In the genomic region with DNA sequence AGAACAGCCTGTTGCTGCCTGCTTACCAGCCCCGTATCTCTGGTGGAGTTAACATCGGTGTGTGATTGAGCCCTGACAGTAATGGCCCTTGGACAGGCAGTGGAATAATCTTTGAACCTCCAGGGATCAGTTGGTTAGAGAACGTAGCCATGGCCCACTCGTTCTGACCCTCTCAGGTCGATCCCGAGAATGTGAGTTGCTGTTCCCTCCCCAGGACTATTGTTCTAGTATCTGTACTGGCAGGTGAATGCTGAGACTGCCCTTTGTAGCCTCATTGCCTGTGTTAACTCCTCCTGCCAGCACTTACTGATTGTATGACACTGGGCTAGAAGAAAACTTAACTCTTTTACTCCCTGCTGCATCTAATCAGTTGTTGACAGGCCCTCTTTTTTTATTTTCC, we compare ENCODE assay signal across 19 mouse cellular contexts. TPM values are rescaled to one million over a fixed set of nuclear protein-coding genes. Genes with fewer than 3 reads are reported as not detected.
DNase-seq lines count a peak whose midpoint lies in the region; ATAC-seq and TF ChIP-seq lines count a peak whose summit lies in the region.
"Had no signal": no experiment of that assay in that cellular context is flagged by ENCODE, and none has a peak within 500 bp of the region (broad histone marks: within the 10 kb centered on the region; RNA-seq: fewer than 3 reads in every experiment).

No protein-coding gene starts in this region.

- 52% methylated on average over 6 of the region's 6 CpGs for WGBS in liver, adult 2 months
- WGBS in intestine, embryonic 16.5 days = 52% methylated on average over 6 of the region's 6 CpGs
- 22% methylated on average over 6 of the region's 6 CpGs for WGBS in small intestine, adult 2 months

- no peaks in the 10 kb centered on the region for H3K27me3 ChIP-seq in liver, adult 2 months (ENCODE audit: control insufficient read depth, insufficient read depth, low read length)
- no peaks in the 10 kb centered on the region for H3K27me3 ChIP-seq in intestine, embryonic 16.5 days (replicated peaks; ENCODE audit: control insufficient read depth, insufficient read depth, low read length)
- no peaks in the 10 kb centered on the region for H3K27me3 ChIP-seq in small intestine, adult 2 months (ENCODE audit: control insufficient read depth, insufficient read depth, low read length)
- H3K27me3 ChIP-seq: forebrain, embryonic 13.5 days; hindbrain, embryonic 12.5 days had no signal

- H3K4me1 ChIP-seq in liver, adult 2 months (ENCODE audit: control insufficient read depth, insufficient read depth, low read length) = peaks cover 6% of the 10 kb centered on the region
- peaks cover 17% of the 10 kb centered on the region for H3K4me1 ChIP-seq in intestine, embryonic 16.5 days (ENCODE audit: control insufficient read depth, insufficient read depth, low read length)
- peaks cover 4% of the 10 kb centered on the region; the same call in 1 of the 2 replicates for H3K4me1 ChIP-seq in small intestine, adult 2 months (ENCODE audit: control insufficient read depth, insufficient read depth, insufficient read length, low read length)

- peak; percentile 18 for DNase-seq in liver, adult 2 months (ENCODE audit: extremely low read depth, low read depth, low spot score)
- DNase-seq in liver = no peak
- DNase-seq in left cerebral cortex, postnatal 25 days (ENCODE audit: low spot score in 2 of 2) = no peak
- no peak for DNase-seq in retina, embryonic 14.5 days (ENCODE audit: low spot score)
- DNase-seq: adrenal gland, adult 8-10 months; adrenal gland, postnatal 36 days; cerebellum, adult 2 months; cerebellum, postnatal 10 days; forebrain, postnatal 0 days; gastrocnemius, postnatal 14 days; heart, adult 2 months; heart, postnatal 36 days had no signal

- TF ChIP-seq CTCF in liver, adult 2 months (IDR thresholded peaks at IDR 0.05; ENCODE audit: low read depth, low read length) = no peak
- TF ChIP-seq CTCF in small intestine, adult 2 months (IDR thresholded peaks at IDR 0.05; ENCODE audit: extremely low read depth, insufficient read length, insufficient replicate concordance, low read depth, low read length) = no peak

- H3K9me3 ChIP-seq in intestine, embryonic 16.5 days (ENCODE audit: control insufficient read depth, low read length) = no peaks in the 10 kb centered on the region
- H3K9me3 ChIP-seq: embryonic facial prominence, embryonic 10.5 days; forebrain, embryonic 13.5 days; G1E; hindbrain, embryonic 12.5 days had no signal

- H3K27ac ChIP-seq in liver, adult 2 months (replicated peaks; ENCODE audit: insufficient read depth, low read depth, low read length) = no peak overlapping the region
- H3K27ac ChIP-seq in intestine, embryonic 16.5 days (ENCODE audit: low read length) = 0 out of 2 replicates have a peak overlapping the region, but pooled peaks have one; percentile 5
- peak overlapping the region; percentile 29; the same call in 1 of the 2 replicates for H3K27ac ChIP-seq in small intestine, adult 2 months (ENCODE audit: insufficient read depth, low read depth, low read length)
- H3K27ac ChIP-seq: embryonic facial prominence, embryonic 10.5 days; forebrain, embryonic 13.5 days; heart, adult 2 months; hindbrain, embryonic 12.5 days had no signal

- no peak for TF ChIP-seq POLR2A in liver, adult 2 months (IDR thresholded peaks at IDR 0.05; ENCODE audit: extremely low read depth, insufficient read depth, low read length)
- TF ChIP-seq POLR2A in small intestine, adult 2 months (IDR thresholded peaks at IDR 0.05; ENCODE audit: low read depth, low read length) = no peak; the same call in 1 of the 2 replicates

- H3K79me2 ChIP-seq in liver, adult 2 months (ENCODE audit: control insufficient read depth, insufficient read depth, low read length) = peaks cover 12% of the 10 kb centered on the region; the same call in 1 of the 2 replicates

- peaks cover 19% of the 10 kb centered on the region for H3K36me3 ChIP-seq in liver, adult 2 months (ENCODE audit: control insufficient read depth, insufficient read depth, low read length)
- H3K36me3 ChIP-seq in intestine, embryonic 16.5 days (ENCODE audit: control insufficient read depth, insufficient read depth, low read length) = peaks cover 3% of the 10 kb centered on the region; the same call in 1 of the 2 replicates
- H3K36me3 ChIP-seq in small intestine, adult 2 months (ENCODE audit: control insufficient read depth, insufficient read depth, low read length) = peaks cover 18% of the 10 kb centered on the region

- ATAC-seq in intestine, embryonic 16.5 days = peak; percentile 48
- ATAC-seq: forebrain, embryonic 13.5 days; forebrain, postnatal 0 days had no signal

- no peak overlapping the region for H3K4me3 ChIP-seq in liver, adult 2 months (ENCODE audit: insufficient read depth, low read depth, low read length)
- no peak overlapping the region for H3K4me3 ChIP-seq in intestine, embryonic 16.5 days (ENCODE audit: low read length)
- no peak overlapping the region for H3K4me3 ChIP-seq in small intestine, adult 2 months (ENCODE audit: low read depth, low read length)
- H3K4me3 ChIP-seq: embryonic facial prominence, embryonic 10.5 days; forebrain, embryonic 13.5 days; heart, adult 2 months; hindbrain, embryonic 12.5 days had no signal

- H3K9ac ChIP-seq in liver, adult 2 months (ENCODE audit: low read depth, low read length) = no peak overlapping the region
- H3K9ac ChIP-seq in intestine, embryonic 16.5 days (ENCODE audit: low read depth, low read length) = no peak overlapping the region
- H3K9ac ChIP-seq: forebrain, embryonic 13.5 days; forebrain, postnatal 0 days; hindbrain, embryonic 12.5 days had no signal

- intact Hi-C loops in left cerebral cortex, postnatal 25 days (cut with DNase I) = loop anchor here (5.0 kb wide), 1 partner anchor 113 kb away; the partner anchor contains the start of gene Kansl1l

- H3K4me2 ChIP-seq in intestine, embryonic 16.5 days (ENCODE audit: low read depth, low read length) = no peak overlapping the region
- H3K4me2 ChIP-seq: forebrain, embryonic 13.5 days; heart, embryonic 11.5 days; hindbrain, embryonic 12.5 days had no signal

RNA-seq across cellular contexts. Expression of gene Rpe, which starts 3.9 kb away (rescaled TPM):
- 24.9 and 29.4 TPM in 2 replicates for total RNA-seq in liver, adult 2 months (2014; rRNA removed)
- polyA plus RNA-seq in liver, adult 2 months (2012; rRNA removed) = 8.6 and 12.0 TPM in 2 replicates
- 69.9 and 74.8 TPM in 2 replicates for polyA plus RNA-seq in intestine, embryonic 16.5 days (2015; fragmentation: Nextera tagmentation; extraction: Ambion mirVana)
- 9.8 and 13.5 TPM in 2 replicates for polyA plus RNA-seq in small intestine, adult 2 months (2012; rRNA removed)
- 10 to 100 TPM; 32.7 to 34.8 TPM for total RNA-seq in left cerebral cortex, postnatal 25 days (2021)
